Mouse (Mus musculus) kidney, embryonic 16.5 days (tissue): ENCODE results near the gene Hrk. TPM values are rescaled to one million over a fixed set of nuclear protein-coding genes. Genes with fewer than 3 reads are reported as not detected.
A peak's percentile ranks its signal among the peaks of the same experiment; 100 is the strongest.

Source experiments
- ATAC-seq: fragments of 200-750 bp; cut with Nextera tagmentation; 2 replicates; pipeline ENCODE4 v1.8.0; 2017; ENCODE audit warnings: moderate TSS enrichment; ENCODE audit not compliant: low FRiP score, low TSS enrichment
- H3K27ac ChIP-seq: fragments of 300-500 bp; sonication (generic); 2 replicates; pipeline ENCODE4 v1.5.1; 2014; ENCODE audit warnings: low read length
- H3K27me3 ChIP-seq: fragments of 300-500 bp; sonication (generic); 2 replicates; pipeline ENCODE4 v1.6.1; 2014; ENCODE audit warnings: low read length, control low read depth, mixed read lengths; ENCODE audit not compliant: insufficient read depth
- H3K36me3 ChIP-seq: fragments of 300-500 bp; sonication (generic); 2 replicates; pipeline ENCODE4 v1.6.1; 2014; ENCODE audit warnings: low read length, control low read depth, mixed read lengths; ENCODE audit not compliant: insufficient read depth
- H3K4me1 ChIP-seq: fragments of 300-500 bp; sonication (generic); 2 replicates; pipeline ENCODE4 v1.6.1; 2014; ENCODE audit warnings: low read length, control low read depth, mixed read lengths; ENCODE audit not compliant: insufficient read depth
- H3K4me2 ChIP-seq: fragments of 300-500 bp; sonication (generic); replicated peaks from 2 replicates; pipeline ENCODE4 v1.6.1; 2014; ENCODE audit warnings: low read depth, low read length
- H3K4me3 ChIP-seq: fragments of 300-500 bp; sonication (generic); 2 replicates; pipeline ENCODE4 v1.5.1; 2014; ENCODE audit warnings: mild to moderate bottlenecking, low read length
- H3K9ac ChIP-seq: fragments of 300-500 bp; sonication (generic); replicated peaks from 2 replicates; pipeline ENCODE4 v1.6.1; 2014; ENCODE audit warnings: low read length
- H3K9me3 ChIP-seq: fragments of 300-500 bp; sonication (generic); 2 replicates; pipeline ENCODE4 v1.6.1; 2016; ENCODE audit warnings: low read length, control low read depth
- WGBS: fragments of 180-500 bp; shearing (Covaris S2); extraction: QIAGEN DNeasy Blood & Tissue Kit; methylation state at CpG from one replicate; pipeline ENCODE4 v1.1.7; 2014; 5-methylcytosine and 5-hydroxymethylcytosine counted together
- polyA plus RNA-seq: library from polyadenylated mRNA; unstranded; fragments of >200 nt; fragmentation: Nextera tagmentation; extraction: Ambion mirVana; gene quantifications from 2 replicates; pipeline ENCODE4 v1.2.1, GENCODE M21; 2015

Hrk gene
- polyA plus RNA-seq, 1 experiment from 2014 or later: 0.09 TPM

- H3K27ac ChIP-seq: no peak overlapping the region
- H3K9ac ChIP-seq: no peak overlapping the region
- H3K4me2 ChIP-seq: no peak overlapping the region
- H3K36me3 ChIP-seq: peaks cover 35% of the 10 kb centered on the region
- H3K27me3 ChIP-seq: no peaks in the 10 kb centered on the region
- H3K9me3 ChIP-seq: no peaks in the 10 kb centered on the region
- no peak overlapping the region for H3K4me3 ChIP-seq
- 88% methylated on average over 8 of the region's 8 CpGs for WGBS
- ATAC-seq: no peak
- H3K4me1 ChIP-seq: peaks cover 20% of the 10 kb centered on the region
Measured at GRCm38 (mm10) chr5:118139630-118140029, 24.8 kb upstream of the Hrk start.

GRCm38 (mm10) chr5:118142471-118142870 lies 22.0 kb upstream of the Hrk start:
- no peaks in the 10 kb centered on the region for H3K27me3 ChIP-seq
- no peak for ATAC-seq
- peaks cover 35% of the 10 kb centered on the region for H3K36me3 ChIP-seq
- H3K27ac ChIP-seq: peak overlapping the region; percentile 55; the same call in 1 of the 2 replicates
- H3K4me2 ChIP-seq: no peak overlapping the region
- H3K4me3 ChIP-seq: no peak overlapping the region
- 76% methylated on average over 8 of the region's 8 CpGs for WGBS
- peaks cover 17% of the 10 kb centered on the region for H3K4me1 ChIP-seq
- H3K9ac ChIP-seq: no peak overlapping the region
- no peaks in the 10 kb centered on the region for H3K9me3 ChIP-seq

- WGBS: 53% methylated on average over 12 of the region's 12 CpGs
- ATAC-seq: no peak; the same call in 1 of the 2 replicates
- Histone ChIP-seq H3K4me3 (no peak overlapping the region), H3K4me2 (no peak overlapping the region), H3K27ac (peak overlapping the region; percentile 55), H3K9ac (no peak overlapping the region), H3K27me3 (no peaks in the 10 kb centered on the region), H3K36me3 (peaks cover 30% of the 10 kb centered on the region), H3K9me3 (no peaks in the 10 kb centered on the region), H3K4me1 (peaks cover 17% of the 10 kb centered on the region)
Measured at GRCm38 (mm10) chr5:118143211-118144026, 21.0 kb upstream of the Hrk start.

GRCm38 (mm10) chr5:118144327-118144726 lies 20.1 kb upstream of the Hrk start:
- no peak overlapping the region for H3K9ac ChIP-seq
- no peak overlapping the region for H3K4me2 ChIP-seq
- H3K36me3 ChIP-seq: peaks cover 23% of the 10 kb centered on the region
- WGBS: 77% methylated on average over 4 of the region's 4 CpGs
- H3K4me1 ChIP-seq: peaks cover 17% of the 10 kb centered on the region
- peak overlapping the region; percentile 29; the same call in 1 of the 2 replicates for H3K27ac ChIP-seq
- H3K4me3 ChIP-seq: no peak overlapping the region
- H3K27me3 ChIP-seq: no peaks in the 10 kb centered on the region
- ATAC-seq: no peak
- no peaks in the 10 kb centered on the region for H3K9me3 ChIP-seq

GRCm38 (mm10) chr5:118144770-118145169 lies 19.7 kb upstream of the Hrk start:
- Histone ChIP-seq H3K4me3 (no peak overlapping the region), H3K9me3 (no peaks in the 10 kb centered on the region), H3K4me1 (peaks cover 17% of the 10 kb centered on the region), H3K4me2 (no peak overlapping the region), H3K9ac (no peak overlapping the region), H3K27me3 (no peaks in the 10 kb centered on the region), H3K36me3 (peaks cover 23% of the 10 kb centered on the region), H3K27ac (no peak overlapping the region)
- ATAC-seq: no peak
- WGBS: 75% methylated on average over 6 of the region's 6 CpGs

- peaks cover 17% of the 10 kb centered on the region for H3K4me1 ChIP-seq
- H3K4me3 ChIP-seq: no peak overlapping the region
- H3K4me2 ChIP-seq: no peak overlapping the region
- 92% methylated on average over 3 of the region's 3 CpGs for WGBS
- H3K27ac ChIP-seq: no peak overlapping the region
- H3K36me3 ChIP-seq: peaks cover 23% of the 10 kb centered on the region
- H3K9me3 ChIP-seq: no peaks in the 10 kb centered on the region
- ATAC-seq: no peak
- H3K27me3 ChIP-seq: no peaks in the 10 kb centered on the region
- H3K9ac ChIP-seq: no peak overlapping the region
Measured at GRCm38 (mm10) chr5:118145458-118145857, 19.0 kb upstream of the Hrk start.

GRCm38 (mm10) chr5:118145999-118146679 lies 18.3 kb upstream of the Hrk start:
- H3K27ac ChIP-seq: no peak overlapping the region

GRCm38 (mm10) chr5:118147264-118147663 lies 17.2 kb upstream of the Hrk start:
- Histone ChIP-seq H3K36me3 (peaks cover 12% of the 10 kb centered on the region), H3K27me3 (no peaks in the 10 kb centered on the region), H3K27ac (no peak overlapping the region), H3K4me2 (no peak overlapping the region), H3K4me3 (no peak overlapping the region), H3K4me1 (peaks cover 17% of the 10 kb centered on the region), H3K9me3 (no peaks in the 10 kb centered on the region), H3K9ac (no peak overlapping the region)
- 70% methylated on average over 10 of the region's 10 CpGs for WGBS
- no peak for ATAC-seq

More at GRCm38 (mm10) chr5:118145999-118146679, 18.3 kb upstream of the Hrk start:
- peaks cover 17% of the 10 kb centered on the region for H3K4me1 ChIP-seq
- H3K4me3 ChIP-seq: no peak overlapping the region
- no peak overlapping the region for H3K4me2 ChIP-seq
- H3K9ac ChIP-seq: no peak overlapping the region
- no peaks in the 10 kb centered on the region for H3K9me3 ChIP-seq
- 55% methylated on average over 15 of the region's 15 CpGs for WGBS
- peaks cover 19% of the 10 kb centered on the region for H3K36me3 ChIP-seq
- no peak for ATAC-seq
- no peaks in the 10 kb centered on the region for H3K27me3 ChIP-seq

- H3K4me3 ChIP-seq: no peak overlapping the region
- no peak for ATAC-seq
- H3K27ac ChIP-seq: no peak overlapping the region
- no peak overlapping the region for H3K9ac ChIP-seq
- 76% methylated on average over 3 of the region's 3 CpGs for WGBS
- H3K36me3 ChIP-seq: peaks cover 7% of the 10 kb centered on the region; the same call in 1 of the 2 replicates
- no peaks in the 10 kb centered on the region for H3K9me3 ChIP-seq
- H3K4me1 ChIP-seq: peaks cover 16% of the 10 kb centered on the region
- H3K27me3 ChIP-seq: no peaks in the 10 kb centered on the region
- H3K4me2 ChIP-seq: no peak overlapping the region
Measured at GRCm38 (mm10) chr5:118149711-118150110, 14.7 kb upstream of the Hrk start.
